Mouse (Mus musculus) embryonic fibroblast, embryonic 13.5 days (primary cell): ENCODE measurements around the gene Grap2.

Experiments
- CTCF ChIP-seq: IDR thresholded peaks from 2 replicates; pipeline ENCODE4 v1.5.1; 2011; ENCODE audit warnings: mild to moderate bottlenecking, control low read depth, low read length, moderate library complexity, borderline replicate concordance; ENCODE audit not compliant: insufficient read depth
- POLR2A ChIP-seq: IDR thresholded peaks from 2 replicates; pipeline ENCODE4 v1.6.1; 2011; ENCODE audit warnings: low read depth, mild to moderate bottlenecking, control low read depth, low read length, moderate library complexity

DNA sequence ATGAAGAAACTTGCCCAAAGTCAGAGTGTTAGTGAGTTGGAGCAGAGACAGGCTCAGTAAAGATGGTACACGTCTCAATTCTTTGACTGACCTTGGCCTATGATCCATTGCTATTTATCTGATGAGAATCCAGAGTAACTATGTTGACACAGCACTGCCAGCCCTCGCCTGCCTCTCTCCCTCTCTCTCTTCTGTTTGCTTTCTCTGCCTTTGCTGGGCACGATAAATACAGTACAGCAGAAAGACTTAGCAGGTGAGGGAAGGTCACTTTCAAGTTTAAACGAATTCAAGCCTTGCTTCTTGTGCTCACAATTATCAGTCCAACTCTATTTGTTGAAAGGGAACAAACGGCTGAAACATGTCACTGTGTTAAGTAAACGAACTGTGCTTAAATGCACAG is 27.0 kb upstream of the Grap2 start:
- TF ChIP-seq POLR2A (no peak), CTCF (no peak)
